Mouse (Mus musculus): ENCODE results near the gene Arhgdia. TPM values are rescaled to one million over a fixed set of nuclear protein-coding genes. Genes with fewer than 3 reads are reported as not detected.

Arhgdia gene
- total and polyA plus RNA-seq, 3 experiments = 172 to 958 (median 417) TPM

DNA sequence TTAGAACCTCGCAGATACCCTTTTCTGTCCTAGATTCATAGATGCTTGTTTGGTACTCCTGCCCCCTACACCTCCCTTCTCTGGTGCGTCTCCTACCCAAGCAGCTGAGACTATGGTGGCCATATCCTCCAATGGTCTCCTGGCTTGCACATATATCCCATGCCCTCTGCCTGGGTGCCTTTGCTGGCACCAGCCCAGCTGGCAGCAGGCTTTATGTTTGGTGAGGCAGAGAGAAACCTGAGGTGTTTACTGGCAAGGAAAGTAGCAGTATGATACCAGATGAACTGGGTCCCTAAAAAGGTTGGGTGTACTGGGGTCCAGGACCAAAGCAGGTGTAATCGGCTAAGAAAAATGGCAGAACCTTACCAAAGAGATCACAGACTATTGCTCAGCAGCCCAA is 35.5 kb downstream of the Arhgdia start:
- dilution Hi-C loops (cut with MboI; ENCODE audit: extremely low pct_ligation_motif_present, extremely low pct_unique_long_range_greater_than_20kb, low sequenced_read_pairs) (no loop called here), in situ Hi-C loops (cut with MboI; ENCODE audit: low pct_ligation_motif_present, low pct_unique_long_range_greater_than_20kb, low sequenced_read_pairs) (no loop called here)
- no peak overlapping the region for H3K4me3 ChIP-seq (replicated peaks in 1 of 3; ENCODE audit: low read depth in 2 of 3, low read length in 2 of 3, poor library complexity in 1 of 3)
- TF ChIP-seq CTCF (conservative IDR thresholded peaks at IDR 0.05 in 1 of 2, IDR thresholded peaks at IDR 0.05 in 1 of 2; ENCODE audit: low read depth in 2 of 2, low read length in 2 of 2) = no peak
- no peak for TF ChIP-seq MXI1 (IDR thresholded peaks at IDR 0.05; ENCODE audit: low read depth, low read length)
- no peak for TF ChIP-seq NELFE (IDR thresholded peaks at IDR 0.05; ENCODE audit: low read depth, low read length)
- no peak for TF ChIP-seq MEF2A (IDR thresholded peaks at IDR 0.05; ENCODE audit: borderline replicate concordance, low read depth, low read length)
- TF ChIP-seq PAX5 (IDR thresholded peaks at IDR 0.05; ENCODE audit: low read length) = no peak
- no peak for TF ChIP-seq POLR2A (IDR thresholded peaks at IDR 0.05; ENCODE audit: low read depth, low read length)
- TF ChIP-seq JUND (conservative IDR thresholded peaks at IDR 0.05; ENCODE audit: low read depth, low read length) = no peak
- no peak for TF ChIP-seq POLR2AphosphoS2 (IDR thresholded peaks at IDR 0.05; ENCODE audit: low read depth, low read length)
- TF ChIP-seq TBP (conservative IDR thresholded peaks at IDR 0.05; ENCODE audit: low read depth, low read length) = no peak
- no peak for TF ChIP-seq MAX (IDR thresholded peaks at IDR 0.05; ENCODE audit: low read length)
- no peak for TF ChIP-seq EP300 (IDR thresholded peaks at IDR 0.05; ENCODE audit: low read length)
- no peak for TF ChIP-seq RCOR1 (conservative IDR thresholded peaks at IDR 0.05; ENCODE audit: low read depth, low read length)
- no peak for TF ChIP-seq HCFC1 (IDR thresholded peaks at IDR 0.05; ENCODE audit: low read depth, low read length)
- TF ChIP-seq E2F4 (IDR thresholded peaks at IDR 0.05; ENCODE audit: insufficient replicate concordance, low read depth, low read length) = no peak
- peaks cover 29 to 68% of the 10 kb centered on the region in 2 experiments for H3K36me3 ChIP-seq (replicated peaks in 1 of 2; ENCODE audit: control insufficient read depth in 1 of 2, insufficient read depth in 1 of 2, low read length in 1 of 2)
- H3K9me3 ChIP-seq (replicated peaks; ENCODE audit: low read length) = no peaks in the 10 kb centered on the region
- H3K79me2 ChIP-seq (replicated peaks; ENCODE audit: control insufficient read depth, extremely low read depth, insufficient read depth, poor library complexity, severe bottlenecking) = no peaks in the 10 kb centered on the region
- no peak for DNase-seq (ENCODE audit: extremely low read depth)
- no peak overlapping the region for H3K9ac ChIP-seq (ENCODE audit: insufficient read depth, low read depth)
- H3K4me2 ChIP-seq (ENCODE audit: insufficient read depth, low read depth, poor library complexity, severe bottlenecking) = no peak overlapping the region
- H3K4me1 ChIP-seq (ENCODE audit: control insufficient read depth in 1 of 2, insufficient read depth in 2 of 2) = peaks cover 11 to 28% of the 10 kb centered on the region in 2 experiments
- no peak overlapping the region for H3K27ac ChIP-seq (ENCODE audit: insufficient read depth, low read depth)
- H3K27me3 ChIP-seq (replicated peaks) = no peaks in the 10 kb centered on the region

DNA sequence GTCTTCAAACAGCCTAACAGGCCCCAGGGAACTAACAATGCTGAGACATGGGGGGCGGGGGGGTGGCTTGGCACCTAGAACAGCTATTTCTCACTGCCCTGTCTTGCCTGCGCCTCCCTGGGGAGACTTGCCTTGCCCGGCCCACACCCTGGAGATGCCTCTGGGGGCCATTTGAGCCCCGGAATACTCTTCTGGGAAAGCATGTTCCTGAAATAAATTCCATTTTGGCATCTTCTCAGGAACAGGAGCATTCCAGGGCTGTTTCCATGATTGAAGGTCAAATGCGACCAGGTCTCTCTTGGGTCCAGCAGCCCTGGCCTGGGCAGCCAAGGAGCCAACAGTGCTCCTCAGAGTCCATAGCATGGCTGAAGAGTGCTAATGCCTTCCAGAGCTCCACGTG is 39.0 kb downstream of the Arhgdia start:
- no peak overlapping the region for H3K9ac ChIP-seq (ENCODE audit: insufficient read depth, low read depth)
- peaks cover 16 to 26% of the 10 kb centered on the region in 2 experiments for H3K4me1 ChIP-seq (ENCODE audit: control insufficient read depth in 1 of 2, insufficient read depth in 2 of 2)
- H3K4me2 ChIP-seq (ENCODE audit: insufficient read depth, low read depth, poor library complexity, severe bottlenecking) = no peak overlapping the region
- peaks cover 29 to 59% of the 10 kb centered on the region in 2 experiments for H3K36me3 ChIP-seq (replicated peaks in 1 of 2; ENCODE audit: control insufficient read depth in 1 of 2, insufficient read depth in 1 of 2, low read length in 1 of 2)
- H3K27me3 ChIP-seq (replicated peaks) = no peaks in the 10 kb centered on the region
- no peak for DNase-seq (ENCODE audit: extremely low read depth)
- in situ Hi-C loops (cut with MboI; ENCODE audit: low pct_ligation_motif_present, low pct_unique_long_range_greater_than_20kb, low sequenced_read_pairs) (no loop called here), dilution Hi-C loops (cut with MboI; ENCODE audit: extremely low pct_ligation_motif_present, extremely low pct_unique_long_range_greater_than_20kb, low sequenced_read_pairs) (no loop called here)
- no peak overlapping the region for H3K27ac ChIP-seq (ENCODE audit: insufficient read depth, low read depth)
- H3K4me3 ChIP-seq (replicated peaks in 1 of 3; ENCODE audit: low read depth in 2 of 3, low read length in 2 of 3, poor library complexity in 1 of 3) = no peak overlapping the region
- no peaks in the 10 kb centered on the region for H3K9me3 ChIP-seq (replicated peaks; ENCODE audit: low read length)
- H3K79me2 ChIP-seq (replicated peaks; ENCODE audit: control insufficient read depth, extremely low read depth, insufficient read depth, poor library complexity, severe bottlenecking) = no peaks in the 10 kb centered on the region
- TF ChIP-seq JUN (IDR thresholded peaks at IDR 0.05; ENCODE audit: insufficient read depth, low read depth, low read length) = no peak
- TF ChIP-seq IRF4 (IDR thresholded peaks at IDR 0.05; ENCODE audit: low read depth, low read length) = no peak
- TF ChIP-seq CHD1 (IDR thresholded peaks at IDR 0.05; ENCODE audit: low read depth, low read length) = no peak
- no peak for TF ChIP-seq JUND (conservative IDR thresholded peaks at IDR 0.05; ENCODE audit: low read depth, low read length)
- TF ChIP-seq HCFC1 (IDR thresholded peaks at IDR 0.05; ENCODE audit: low read depth, low read length) = no peak
- TF ChIP-seq CHD2 (IDR thresholded peaks at IDR 0.05; ENCODE audit: low read length) = no peak
- TF ChIP-seq ETS1 (conservative IDR thresholded peaks at IDR 0.05; ENCODE audit: low read depth, low read length) = no peak
- no peak for TF ChIP-seq MYC (IDR thresholded peaks at IDR 0.05; ENCODE audit: low read depth, low read length)
- TF ChIP-seq USF2 (conservative IDR thresholded peaks at IDR 0.05; ENCODE audit: low read depth, low read length) = no peak
- no peak for TF ChIP-seq NELFE (IDR thresholded peaks at IDR 0.05; ENCODE audit: low read depth, low read length)
- no peak for TF ChIP-seq EP300 (IDR thresholded peaks at IDR 0.05; ENCODE audit: low read length)
- TF ChIP-seq SIN3A (IDR thresholded peaks at IDR 0.05; ENCODE audit: low read length) = no peak
- TF ChIP-seq ZNF384 (IDR thresholded peaks at IDR 0.05; ENCODE audit: low read depth, low read length) = no peak
- TF ChIP-seq PAX5 (IDR thresholded peaks at IDR 0.05; ENCODE audit: low read length) = no peak
